Mouse (Mus musculus) cerebellum, adult 2 months (tissue): ENCODE data around the gene Cdk6.

Experiments used
- CTCF ChIP-seq: fragments of 200-500 bp; IDR thresholded peaks from 2 replicates; pipeline ENCODE4 v1.5.1; 2011; ENCODE audit warnings: low read depth, mild to moderate bottlenecking, control low read depth, low read length, moderate library complexity, borderline replicate concordance; ENCODE audit not compliant: insufficient read depth
- POLR2A ChIP-seq: fragments of 200-500 bp; IDR thresholded peaks from 2 replicates; pipeline ENCODE4 v1.6.1; 2011; ENCODE audit warnings: low read length, control low read depth, borderline replicate concordance; ENCODE audit not compliant: insufficient read depth

- TF ChIP-seq CTCF (no peak), POLR2A (no peak)
These were observed 866 bp downstream of the Cdk6 start for GRCm38 (mm10) chr5:3341931-3342770.
